Mouse (Mus musculus) yolk sac, embryonic 10.5 days (tissue): ENCODE results near the gene Ncan.

ENCODE experiments used
- DNase-seq: peaks from one replicate; pipeline ENCODE4 v3.0.0-alpha.2; 2017; ENCODE audit warnings: low spot score

The Ncan gene

GRCm38 (mm10) chr8:70129309-70129952, 8.8 kb upstream of the Ncan start:
- no peak for DNase-seq

GRCm38 (mm10) chr8:70128435-70128834, 7.8 kb upstream of the Ncan start:
- DNase-seq, result no peak

DNA sequence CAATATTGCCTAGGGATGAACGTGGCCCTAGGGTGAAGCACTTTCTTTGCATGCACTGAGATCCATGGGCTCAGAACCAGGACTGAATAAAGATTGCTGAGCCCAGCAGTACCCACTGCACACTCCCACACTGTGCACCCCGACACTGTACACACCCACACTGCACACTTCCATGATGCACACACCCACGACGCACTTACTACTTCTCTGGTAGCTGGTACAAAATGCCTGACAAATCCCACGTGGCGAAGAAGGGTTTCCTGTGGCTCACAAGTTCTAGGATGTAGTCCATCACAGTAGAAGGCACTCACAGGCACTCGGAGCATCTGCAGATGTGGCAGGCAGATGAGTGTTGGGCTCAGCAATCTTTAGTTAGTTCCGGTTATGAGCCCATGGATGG, 4.3 kb upstream of the Ncan start:
- no peak for DNase-seq

DNA sequence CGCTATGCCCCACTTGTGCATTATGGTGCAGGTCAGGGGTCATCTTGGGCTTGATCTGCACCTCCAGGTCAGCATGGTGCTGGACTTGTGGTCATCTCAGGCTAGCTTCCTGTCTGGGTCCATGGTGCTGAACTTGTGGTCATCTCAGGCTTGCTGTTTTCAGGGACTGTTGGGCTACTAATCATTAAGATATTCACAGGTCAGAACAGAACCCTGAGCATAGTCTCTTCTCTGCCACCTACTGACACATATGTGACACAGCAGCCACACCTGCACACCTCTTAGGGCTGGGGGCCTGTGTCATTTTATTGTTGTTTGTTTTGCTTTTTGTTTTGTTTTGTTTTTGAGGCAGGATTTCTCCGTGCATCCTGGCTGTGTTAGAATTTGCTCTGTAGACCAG, 2.2 kb upstream of the Ncan start:
- DNase-seq, result no peak

- no peak for DNase-seq
These were observed 1.7 kb downstream of the Ncan start for GRCm38 (mm10) chr8:70118726-70119700.

DNA sequence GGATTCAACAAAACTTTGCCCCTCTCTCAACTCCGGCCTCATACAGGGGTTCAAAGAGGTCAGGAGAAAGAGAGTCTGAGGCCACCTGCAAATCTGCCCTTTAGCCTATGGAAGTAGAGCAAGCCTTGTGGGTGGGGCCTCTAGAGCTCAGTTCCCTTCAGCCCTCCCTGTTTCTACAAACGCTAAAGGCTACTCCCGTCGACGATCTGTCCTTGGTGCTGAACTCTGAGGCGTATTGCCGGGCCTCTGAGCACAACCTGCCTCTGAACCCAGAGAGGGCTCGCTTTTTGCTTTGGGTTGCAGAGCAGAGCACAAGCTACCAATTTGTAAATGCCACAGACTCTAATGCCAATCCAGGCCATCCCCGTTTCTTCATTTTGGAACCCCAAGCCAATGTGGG, 3.1 kb downstream of the Ncan start:
- peak; percentile 47 for DNase-seq

- no peak for DNase-seq
These were observed 5.8 kb downstream of the Ncan start for GRCm38 (mm10) chr8:70114892-70115291.

DNA sequence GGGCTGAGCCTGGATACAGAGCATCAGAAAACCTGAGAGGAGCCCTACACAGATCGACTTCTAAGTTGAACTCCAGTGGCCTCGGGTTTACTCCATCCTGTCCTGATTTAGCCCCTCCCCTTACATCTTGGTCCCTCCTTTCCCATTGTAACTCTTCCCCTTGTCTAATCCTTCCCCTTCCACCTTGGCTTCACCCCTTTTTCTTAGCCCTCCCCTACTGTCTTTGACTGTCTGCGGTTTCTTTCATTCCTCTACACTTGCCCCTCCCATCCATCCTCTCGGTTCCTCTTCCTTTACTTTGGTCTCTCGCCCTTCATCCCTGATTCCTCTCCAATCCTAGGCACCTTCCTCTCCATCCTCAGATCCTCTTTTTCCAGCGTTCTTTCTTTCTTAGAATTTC, 6.2 kb downstream of the Ncan start:
- no peak for DNase-seq

DNA sequence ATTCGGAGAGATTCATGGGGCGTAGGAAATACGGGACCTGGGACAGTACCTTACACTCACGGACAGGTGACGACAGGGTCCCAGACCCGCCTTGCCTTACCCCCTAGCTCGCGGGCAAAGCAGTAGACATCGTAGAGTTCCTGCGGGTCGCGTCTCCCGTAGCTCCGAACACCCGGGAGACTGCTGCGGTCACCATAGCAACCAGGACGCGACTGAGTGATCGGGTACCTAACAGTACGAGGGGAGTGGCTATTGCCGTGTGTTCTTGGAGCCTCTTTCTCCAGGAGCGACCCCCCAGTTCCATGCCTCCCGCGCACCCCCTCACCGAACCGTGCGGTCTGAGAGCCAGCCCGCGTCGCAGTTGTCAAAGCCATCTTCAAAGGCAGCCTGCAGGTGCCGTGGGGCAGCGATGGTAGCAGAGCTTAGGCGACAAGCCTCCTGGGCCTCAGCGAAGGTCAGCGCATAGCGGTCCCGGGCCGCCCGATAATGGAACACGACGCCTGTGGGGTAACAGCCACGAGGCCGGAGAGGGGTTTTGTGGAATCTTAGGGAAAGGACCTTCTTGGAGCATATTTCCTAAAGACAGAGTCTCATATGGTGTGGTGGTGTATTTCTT, 8.2 kb downstream of the Ncan start:
- no peak for DNase-seq

DNA sequence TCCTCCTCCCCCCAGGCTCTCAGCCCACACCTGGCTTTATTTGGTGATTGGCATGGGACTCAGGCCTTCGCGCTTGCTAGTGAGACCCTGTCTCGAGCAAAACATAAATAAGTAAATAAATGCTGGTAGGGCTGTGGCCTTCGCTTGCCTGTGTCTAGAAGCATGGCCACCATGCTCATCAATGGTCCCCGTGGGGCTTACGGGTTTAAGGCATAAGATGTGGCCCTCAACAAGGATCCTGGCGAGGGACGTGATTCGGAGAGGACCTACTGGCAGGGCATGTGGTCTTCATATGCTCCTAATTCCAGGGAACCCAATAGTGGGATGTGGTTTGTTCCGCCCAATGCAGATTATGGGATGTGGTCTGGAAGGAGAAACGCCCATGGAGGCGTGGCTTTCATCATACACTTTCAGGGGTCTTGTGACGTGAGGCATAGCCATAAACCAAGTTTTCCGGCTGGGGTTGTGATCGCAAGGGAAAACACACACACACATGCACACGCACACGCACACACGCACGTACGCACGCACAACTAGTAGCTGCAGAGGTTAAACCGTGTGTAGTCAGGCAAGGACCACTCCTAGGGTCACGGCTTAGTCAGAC, 9.4 kb downstream of the Ncan start:
- DNase-seq, result no peak

- no peak for DNase-seq
These were observed 10.2 kb downstream of the Ncan start for GRCm38 (mm10) chr8:70110451-70110850.

DNA sequence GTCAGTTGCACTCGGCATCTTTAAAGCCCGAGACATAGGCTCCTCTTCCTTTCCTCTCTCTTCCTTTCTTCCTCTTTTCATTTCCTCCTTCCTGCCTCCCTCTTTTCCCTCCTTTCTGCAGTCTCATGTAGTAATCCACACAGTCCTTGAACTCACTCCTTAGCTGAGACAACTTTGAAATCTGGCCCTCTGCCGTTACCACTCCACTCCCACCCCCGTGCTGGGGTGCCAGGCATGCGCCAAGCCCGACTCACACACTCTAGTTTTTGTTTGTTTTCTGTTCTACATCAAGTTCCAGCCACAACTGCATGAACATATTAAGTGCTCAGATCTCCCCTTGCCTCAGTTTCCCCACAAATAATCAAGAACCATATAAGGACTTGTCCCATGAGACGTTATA, 15.8 kb downstream of the Ncan start:
- DNase-seq, result no peak

DNA sequence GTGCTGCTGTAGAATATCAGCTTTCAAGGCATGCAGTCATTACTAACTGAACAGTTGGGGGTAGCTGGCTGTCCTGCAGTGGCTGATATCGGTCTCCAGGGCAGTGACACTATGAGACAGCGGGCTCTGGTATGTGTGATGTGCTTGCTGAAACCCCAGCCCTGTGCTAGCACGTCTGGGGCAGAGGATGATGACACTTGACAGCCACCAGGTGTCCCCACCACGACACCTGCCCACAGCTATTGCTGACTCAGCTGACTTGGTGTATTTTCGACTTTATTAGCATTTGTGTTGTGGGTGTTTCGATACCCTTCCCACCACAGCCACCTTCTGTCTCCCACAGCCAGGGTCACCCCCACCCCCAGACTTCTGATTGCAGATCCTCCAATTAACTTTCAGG, 16.2 kb downstream of the Ncan start:
- DNase-seq, result peak; percentile 12

GRCm38 (mm10) chr8:70100241-70100640, 20.4 kb downstream of the Ncan start:
- no peak for DNase-seq

- no peak for DNase-seq
These were observed 21.4 kb downstream of the Ncan start for GRCm38 (mm10) chr8:70099276-70099675.

GRCm38 (mm10) chr8:70092786-70093185, 27.9 kb downstream of the Ncan start:
- DNase-seq, result no peak

DNA sequence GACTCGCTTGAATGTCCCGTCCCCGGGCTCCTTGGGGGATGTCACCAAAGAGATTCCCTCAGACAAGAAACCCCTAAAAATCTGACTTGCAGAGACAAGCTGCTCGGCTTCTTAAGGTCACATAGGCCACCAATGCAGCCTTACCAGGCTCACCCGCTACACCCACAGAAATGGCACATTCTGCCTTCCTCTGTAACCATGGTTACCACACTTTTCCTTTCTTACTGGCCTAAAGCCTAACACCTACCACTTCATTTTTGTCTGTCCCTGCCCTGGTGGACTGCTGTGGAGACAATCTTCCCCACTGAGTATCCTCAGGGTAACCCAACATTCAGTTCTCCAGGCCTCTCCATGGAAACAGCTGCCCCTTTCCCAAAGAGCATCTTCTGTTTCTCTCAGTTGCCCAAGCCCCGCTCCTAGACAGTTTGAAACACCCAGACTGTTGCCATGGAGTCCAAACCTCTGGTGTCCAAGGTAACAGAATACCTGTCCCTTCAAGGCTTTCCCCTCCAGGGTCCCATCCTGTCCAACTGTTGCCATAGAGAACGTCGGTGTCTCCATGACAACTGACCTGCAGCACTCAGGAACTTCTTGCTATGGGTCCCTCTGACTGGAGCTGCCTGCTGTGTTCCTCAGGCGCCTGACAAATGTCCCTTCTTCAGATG, 31.2 kb downstream of the Ncan start:
- no peak for DNase-seq

GRCm38 (mm10) chr8:70087836-70088650, 32.6 kb downstream of the Ncan start:
- DNase-seq, result peak; percentile 23

DNA sequence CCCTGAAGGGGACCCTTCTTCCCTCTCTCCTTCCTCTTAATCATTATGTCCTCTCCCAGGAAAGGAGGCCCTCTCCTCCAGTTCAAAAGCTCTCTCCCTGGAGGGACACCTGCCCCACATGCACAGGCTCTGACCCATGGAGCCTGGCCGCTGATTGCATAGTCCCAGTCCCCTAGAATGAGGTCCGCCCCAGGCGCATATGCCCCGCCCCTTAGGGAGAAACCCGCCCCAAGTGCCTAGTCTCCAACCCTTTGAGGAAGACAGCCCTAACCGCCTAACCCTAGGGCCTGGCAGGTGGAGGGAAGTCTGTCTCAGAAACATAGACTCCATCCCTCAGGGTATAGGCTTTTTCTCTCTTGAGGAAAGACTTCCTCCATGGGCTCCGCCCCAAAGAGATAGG, 33.4 kb downstream of the Ncan start:
- DNase-seq, result no peak

DNA sequence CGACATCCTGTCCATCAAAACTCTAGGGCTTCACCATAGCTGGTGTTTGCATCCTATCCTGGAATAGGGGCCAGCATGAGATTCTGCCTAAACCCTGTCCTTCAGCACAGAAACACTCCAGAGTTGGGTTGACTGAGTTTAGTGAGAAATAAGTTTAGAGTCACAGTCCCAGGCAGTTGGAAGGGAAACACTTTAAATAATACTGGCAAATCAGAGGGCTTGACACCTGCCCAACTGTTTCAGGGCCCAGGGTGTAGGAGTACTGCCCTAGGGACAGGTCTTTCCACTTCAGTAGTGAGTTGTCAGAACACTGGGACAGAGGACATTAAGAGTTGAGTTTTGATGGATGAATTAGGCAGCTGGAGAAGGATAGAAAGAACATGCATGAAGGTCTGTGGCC, 34.5 kb downstream of the Ncan start:
- no peak for DNase-seq
